Mouse (Mus musculus) embryo, embryonic 11.5 days (tissue): ENCODE results near the gene Mgarp.

Experiments
- DNase-seq: peaks from one replicate; pipeline ENCODE4 v3.0.0-alpha.2; 2012; ENCODE audit warnings: low read depth, low spot score

The Mgarp gene

DNA sequence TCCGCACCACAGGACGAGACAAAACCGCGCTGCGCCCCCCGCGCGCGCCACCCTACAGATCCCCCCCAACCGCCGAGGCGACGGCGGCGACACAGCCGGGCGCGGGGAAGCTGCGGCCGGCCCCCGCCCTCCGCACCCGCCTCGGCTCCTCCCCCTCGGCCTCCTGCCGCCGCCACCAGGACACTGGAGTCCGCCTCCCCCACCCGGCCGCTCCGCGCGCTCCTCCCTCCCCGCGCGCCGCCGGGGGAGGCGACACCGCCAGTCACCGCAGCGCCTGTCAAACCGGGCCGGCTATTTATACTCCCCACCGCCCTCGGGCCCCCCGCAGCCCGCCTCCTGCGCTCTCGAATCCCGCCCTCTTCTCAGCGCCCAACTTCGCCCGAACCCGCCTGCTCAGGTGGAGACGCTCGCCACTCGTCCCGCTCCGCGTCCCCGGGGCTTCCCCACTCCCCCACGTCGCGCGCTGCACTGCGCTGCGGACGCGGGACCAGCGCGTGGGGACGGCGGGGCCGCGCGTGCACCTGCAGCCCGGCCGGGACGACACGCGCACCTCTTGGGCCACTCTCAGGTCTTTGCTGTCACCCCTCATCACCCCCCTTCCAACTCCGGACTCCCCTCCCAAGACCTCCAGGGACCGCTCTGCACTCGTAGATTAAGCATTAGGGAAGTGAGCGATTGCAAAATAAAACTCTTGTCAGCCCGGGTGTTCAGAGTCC, 55.8 kb downstream of the Mgarp start, which contains the start of gene Elf2:
TSS of gene Elf2 (minus strand) at position 112 of the 716 bp plus-strand sequence.
- peak; percentile 79 for DNase-seq

DNA sequence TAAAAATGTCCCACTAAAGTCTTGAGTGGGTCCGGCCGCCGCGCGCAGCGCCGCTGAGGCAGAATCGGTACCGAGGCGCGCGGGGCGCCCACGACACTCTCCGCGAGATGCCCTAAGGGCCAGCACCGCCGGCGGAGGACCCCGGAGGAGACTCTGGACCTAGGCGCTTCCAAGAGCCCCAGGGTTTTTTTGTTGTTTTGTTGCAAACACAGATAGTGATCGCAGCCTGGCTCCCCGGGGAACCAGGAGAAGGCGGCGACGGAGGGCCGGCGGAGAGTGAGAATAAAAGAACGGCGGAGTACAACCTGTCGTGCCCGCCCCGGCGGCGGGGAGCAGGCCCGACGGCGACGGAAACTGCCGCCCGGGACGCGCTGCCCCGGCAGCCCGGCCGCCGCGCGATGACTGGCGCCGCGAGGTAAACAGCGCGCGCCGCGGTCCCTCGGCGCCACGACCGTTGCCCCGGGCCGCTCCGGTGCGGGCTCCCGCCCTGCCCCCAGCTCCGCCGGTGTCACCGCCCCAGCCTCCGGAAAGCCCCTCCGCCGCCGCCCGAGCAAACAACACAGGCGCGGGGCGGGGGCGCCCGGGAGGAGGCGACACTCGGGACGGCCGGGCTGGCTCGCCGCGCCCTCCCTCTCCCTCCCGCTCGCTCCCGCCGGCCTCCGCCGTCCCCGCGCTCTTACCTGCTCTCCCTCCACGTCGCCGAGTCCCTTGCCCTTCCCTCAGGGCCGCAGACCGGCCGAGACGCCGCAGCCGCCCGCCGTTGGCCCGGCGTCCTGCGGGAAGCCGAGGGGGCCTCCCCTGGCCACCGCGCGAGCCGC, 56.6 kb downstream of the Mgarp start:
- no peak for DNase-seq

DNA sequence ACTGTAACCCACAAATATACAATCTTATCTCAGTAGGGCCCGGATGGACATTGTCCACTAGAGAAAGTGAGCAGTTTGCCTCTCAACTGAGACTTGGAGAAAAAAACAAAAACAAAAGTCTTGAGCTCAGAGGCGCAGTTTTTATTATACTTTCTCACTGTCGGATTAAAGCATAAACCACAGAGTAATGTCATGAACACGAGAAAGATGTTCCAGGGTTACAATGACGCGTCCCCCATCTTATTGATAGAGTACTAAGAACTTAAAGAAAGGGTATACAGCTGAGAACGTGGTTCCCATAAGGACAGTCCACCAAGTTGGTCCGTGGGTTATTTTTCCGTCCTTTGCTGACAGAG, 57.2 kb downstream of the Mgarp start:
- DNase-seq, result no peak
